Mouse (Mus musculus): ENCODE results near the gene Prr27. TPM values are rescaled to one million over a fixed set of nuclear protein-coding genes. Genes with fewer than 3 reads are reported as not detected.

Prr27 gene
- polyA plus RNA-seq (2015; fragmentation: Nextera tagmentation; extraction: Ambion mirVana) = not detected in 2 replicates

- Histone ChIP-seq H3K9ac (ENCODE audit: low read length) (no peak within 1 kb of the TSS), H3K9me3 (ENCODE audit: control insufficient read depth, low read length) (no peaks in the 10 kb centered on the region), H3K4me1 (replicated peaks; ENCODE audit: control insufficient read depth, insufficient read depth, low read length) (no peaks in the 10 kb centered on the region), H3K36me3 (ENCODE audit: control insufficient read depth, insufficient read depth, low read length) (no peaks in the 10 kb centered on the region), H3K4me2 (ENCODE audit: low read depth, low read length) (no peak within 1 kb of the TSS), H3K27me3 (ENCODE audit: control insufficient read depth, insufficient read depth, low read depth, low read length) (no peaks in the 10 kb centered on the region), H3K27ac (ENCODE audit: low read length) (no peak within 1 kb of the TSS), H3K4me3 (ENCODE audit: low read length) (no peak within 1 kb of the TSS)
- WGBS = 53% methylated on average over 1 of the region's 1 CpGs
- ATAC-seq (ENCODE audit: low read depth) = no peak
Observed at GRCm38 (mm10) chr5:87825386-87825785, at the start of gene Prr27. TSS of gene Prr27 (plus strand) at chr5:87825686.

GRCm38 (mm10) chr5:87782731-87783130 is 42.8 kb upstream of the Prr27 start:
- Histone ChIP-seq H3K4me1 (replicated peaks; ENCODE audit: control insufficient read depth, insufficient read depth, low read length) (no peaks in the 10 kb centered on the region), H3K36me3 (ENCODE audit: control insufficient read depth, insufficient read depth, low read length) (no peaks in the 10 kb centered on the region), H3K4me3 (ENCODE audit: low read length) (no peak overlapping the region), H3K27me3 (ENCODE audit: control insufficient read depth, insufficient read depth, low read depth, low read length) (no peaks in the 10 kb centered on the region), H3K27ac (ENCODE audit: low read length) (no peak overlapping the region), H3K4me2 (ENCODE audit: low read depth, low read length) (no peak overlapping the region), H3K9ac (ENCODE audit: low read length) (no peak overlapping the region), H3K9me3 (ENCODE audit: control insufficient read depth, low read length) (no peaks in the 10 kb centered on the region)
- 45% methylated on average over 4 of the region's 4 CpGs for WGBS
- ATAC-seq (ENCODE audit: low read depth) = no peak

DNA sequence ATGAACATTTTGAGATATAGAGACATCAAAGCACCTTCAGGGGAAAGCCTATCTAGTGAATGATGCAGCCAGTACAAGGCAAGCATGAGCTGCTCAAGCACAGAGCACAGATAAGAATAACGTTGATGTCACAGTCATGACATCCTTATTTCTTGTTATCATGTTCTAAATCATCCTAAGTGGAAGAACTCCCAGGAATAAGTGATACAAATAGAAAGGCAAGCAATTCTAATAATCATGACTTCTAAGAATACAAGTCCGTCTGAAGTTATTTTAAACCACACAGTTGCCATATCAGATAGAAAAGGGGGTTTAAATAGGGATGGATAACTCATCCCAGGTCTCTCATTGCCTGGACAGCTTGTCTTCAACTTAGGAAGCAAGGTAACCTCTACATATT is 17.7 kb upstream of the Prr27 start, which contains the start of gene Csn1s2b:
Gene Csn1s2b, plus strand, starts transcription at position 301 of the 400 bp plus-strand sequence.
- no peaks in the 10 kb centered on the region for H3K36me3 ChIP-seq (ENCODE audit: control insufficient read depth, insufficient read depth, low read length)
- no peaks in the 10 kb centered on the region for H3K4me1 ChIP-seq (replicated peaks; ENCODE audit: control insufficient read depth, insufficient read depth, low read length)
- ATAC-seq (ENCODE audit: low read depth) = no peak
- H3K4me3 ChIP-seq (ENCODE audit: low read length) = no peak within 1 kb of the TSS
- H3K27ac ChIP-seq (ENCODE audit: low read length) = no peak within 1 kb of the TSS
- H3K9me3 ChIP-seq (ENCODE audit: control insufficient read depth, low read length) = no peaks in the 10 kb centered on the region
- WGBS = 53% methylated on average over 2 of the region's 2 CpGs
- no peaks in the 10 kb centered on the region for H3K27me3 ChIP-seq (ENCODE audit: control insufficient read depth, insufficient read depth, low read depth, low read length)
- H3K9ac ChIP-seq (ENCODE audit: low read length) = no peak within 1 kb of the TSS
- H3K4me2 ChIP-seq (ENCODE audit: low read depth, low read length) = no peak within 1 kb of the TSS

- no peaks in the 10 kb centered on the region for H3K36me3 ChIP-seq (ENCODE audit: control insufficient read depth, insufficient read depth, low read length)
- 52% methylated on average over 2 of the region's 2 CpGs for WGBS
- no peak overlapping the region for H3K27ac ChIP-seq (ENCODE audit: low read length)
- no peaks in the 10 kb centered on the region for H3K4me1 ChIP-seq (replicated peaks; ENCODE audit: control insufficient read depth, insufficient read depth, low read length)
- H3K4me2 ChIP-seq (ENCODE audit: low read depth, low read length) = no peak overlapping the region
- H3K9ac ChIP-seq (ENCODE audit: low read length) = no peak overlapping the region
- no peaks in the 10 kb centered on the region for H3K9me3 ChIP-seq (ENCODE audit: control insufficient read depth, low read length)
- H3K4me3 ChIP-seq (ENCODE audit: low read length) = no peak overlapping the region
- no peak for ATAC-seq (ENCODE audit: low read depth)
- no peaks in the 10 kb centered on the region for H3K27me3 ChIP-seq (ENCODE audit: control insufficient read depth, insufficient read depth, low read depth, low read length)
Observed at GRCm38 (mm10) chr5:87809253-87809652, 16.2 kb upstream of the Prr27 start.

- no peak overlapping the region for H3K9ac ChIP-seq (ENCODE audit: low read length)
- WGBS = 74% methylated on average over 3 of the region's 3 CpGs
- H3K4me1 ChIP-seq (replicated peaks; ENCODE audit: control insufficient read depth, insufficient read depth, low read length) = no peaks in the 10 kb centered on the region
- no peaks in the 10 kb centered on the region for H3K27me3 ChIP-seq (ENCODE audit: control insufficient read depth, insufficient read depth, low read depth, low read length)
- H3K4me3 ChIP-seq (ENCODE audit: low read length) = no peak overlapping the region
- peaks cover 2% of the 10 kb centered on the region; the same call in 1 of the 2 replicates for H3K9me3 ChIP-seq (ENCODE audit: control insufficient read depth, low read length)
- H3K36me3 ChIP-seq (ENCODE audit: control insufficient read depth, insufficient read depth, low read length) = no peaks in the 10 kb centered on the region
- H3K27ac ChIP-seq (ENCODE audit: low read length) = no peak overlapping the region
- ATAC-seq (ENCODE audit: low read depth) = no peak
- H3K4me2 ChIP-seq (ENCODE audit: low read depth, low read length) = no peak overlapping the region
Observed at GRCm38 (mm10) chr5:87855136-87855716, 29.7 kb downstream of the Prr27 start.

DNA sequence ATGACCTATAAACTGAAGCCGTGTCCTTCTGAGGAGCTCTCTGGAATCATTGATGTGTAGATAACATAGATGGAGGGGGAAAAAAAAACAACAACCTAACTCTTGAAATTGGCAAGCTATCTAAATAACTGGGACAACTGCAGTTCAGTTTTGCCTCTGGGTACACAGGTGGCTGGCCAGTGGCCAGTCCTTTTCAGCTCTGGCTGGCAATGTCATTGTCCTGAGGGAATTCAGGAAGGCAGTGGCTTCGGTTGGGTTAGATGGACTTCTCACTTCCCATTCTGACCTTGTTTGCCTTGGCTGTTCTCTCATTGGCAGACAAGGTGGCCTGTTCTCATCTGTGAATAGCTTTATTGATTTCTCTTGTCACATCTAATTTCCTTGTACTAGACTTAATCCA is 44.6 kb downstream of the Prr27 start:
- no peak for ATAC-seq (ENCODE audit: low read depth)
- 66% methylated on average over 2 of the region's 2 CpGs for WGBS

GRCm38 (mm10) chr5:87871423-87871822 is 45.9 kb downstream of the Prr27 start:
- no peak for ATAC-seq (ENCODE audit: low read depth)
- H3K9me3 ChIP-seq (ENCODE audit: control insufficient read depth, low read length) = no peaks in the 10 kb centered on the region
- H3K36me3 ChIP-seq (ENCODE audit: control insufficient read depth, insufficient read depth, low read length) = no peaks in the 10 kb centered on the region
- no peak overlapping the region for H3K27ac ChIP-seq (ENCODE audit: low read length)
- 30% methylated on average over 4 of the region's 4 CpGs for WGBS
- H3K4me1 ChIP-seq (replicated peaks; ENCODE audit: control insufficient read depth, insufficient read depth, low read length) = no peaks in the 10 kb centered on the region
- H3K4me2 ChIP-seq (ENCODE audit: low read depth, low read length) = no peak overlapping the region
- no peaks in the 10 kb centered on the region for H3K27me3 ChIP-seq (ENCODE audit: control insufficient read depth, insufficient read depth, low read depth, low read length)
- no peak overlapping the region for H3K9ac ChIP-seq (ENCODE audit: low read length)
- H3K4me3 ChIP-seq (ENCODE audit: low read length) = no peak overlapping the region

More for the DNA sequence above, 44.6 kb downstream of the Prr27 start:
- no peaks in the 10 kb centered on the region for H3K27me3 ChIP-seq (ENCODE audit: control insufficient read depth, insufficient read depth, low read depth, low read length)
- no peaks in the 10 kb centered on the region for H3K9me3 ChIP-seq (ENCODE audit: control insufficient read depth, low read length)
- no peak overlapping the region for H3K9ac ChIP-seq (ENCODE audit: low read length)
- no peak overlapping the region for H3K4me2 ChIP-seq (ENCODE audit: low read depth, low read length)
- H3K4me3 ChIP-seq (ENCODE audit: low read length) = no peak overlapping the region
- H3K27ac ChIP-seq (ENCODE audit: low read length) = no peak overlapping the region
- H3K4me1 ChIP-seq (replicated peaks; ENCODE audit: control insufficient read depth, insufficient read depth, low read length) = no peaks in the 10 kb centered on the region
- H3K36me3 ChIP-seq (ENCODE audit: control insufficient read depth, insufficient read depth, low read length) = no peaks in the 10 kb centered on the region

DNA sequence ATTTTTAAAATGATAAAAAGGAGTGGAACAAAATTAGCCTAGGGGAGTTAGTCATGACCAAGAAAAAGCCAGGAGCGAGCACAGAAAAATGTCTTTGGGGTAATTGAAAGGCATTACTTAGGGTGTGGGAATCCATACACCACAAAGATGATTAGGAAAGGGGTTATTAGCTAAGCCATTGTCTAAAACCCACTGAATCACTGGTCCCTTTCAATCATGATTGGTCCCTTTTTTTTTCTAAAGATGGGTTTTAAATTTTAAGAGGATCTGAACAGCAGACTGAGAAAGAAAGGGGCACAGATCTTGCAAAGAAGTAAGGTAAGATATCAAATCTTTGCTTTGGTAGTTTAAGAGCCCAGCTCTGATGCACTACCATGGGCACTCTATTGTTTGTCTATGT is 59.2 kb downstream of the Prr27 start, which contains the start of gene Odam:
Gene Odam, plus strand, starts transcription at position 301 of the 400 bp plus-strand sequence.
- Histone ChIP-seq H3K9me3 (ENCODE audit: control insufficient read depth, low read length) (no peaks in the 10 kb centered on the region), H3K27me3 (ENCODE audit: control insufficient read depth, insufficient read depth, low read depth, low read length) (no peaks in the 10 kb centered on the region), H3K27ac (ENCODE audit: low read length) (no peak within 1 kb of the TSS), H3K4me3 (ENCODE audit: low read length) (no peak within 1 kb of the TSS), H3K4me1 (replicated peaks; ENCODE audit: control insufficient read depth, insufficient read depth, low read length) (no peaks in the 10 kb centered on the region), H3K4me2 (ENCODE audit: low read depth, low read length) (no peak within 1 kb of the TSS), H3K9ac (ENCODE audit: low read length) (no peak within 1 kb of the TSS), H3K36me3 (ENCODE audit: control insufficient read depth, insufficient read depth, low read length) (no peaks in the 10 kb centered on the region)
- no peak for ATAC-seq (ENCODE audit: low read depth)
- 88% methylated on average over 1 of the region's 1 CpGs for WGBS

All from lung, embryonic 16.5 days (tissue).